Mouse (Mus musculus): ENCODE measurements around the gene Gm9964. TPM values are rescaled to one million over a fixed set of nuclear protein-coding genes. Genes with fewer than 3 reads are reported as not detected.

Gm9964 gene
- polyA plus RNA-seq, 1 experiment, result not detected

- Histone ChIP-seq H3K4me1 (ENCODE audit: control insufficient read depth, insufficient read depth, low read length) (peaks cover 13% of the 10 kb centered on the region; the same call in 1 of the 2 replicates), H3K27ac (ENCODE audit: insufficient read depth, low read depth, low read length) (peak within 1 kb of the TSS; percentile 73), H3K36me3 (ENCODE audit: control insufficient read depth, insufficient read depth, low read length) (peaks cover 7% of the 10 kb centered on the region), H3K4me3 (ENCODE audit: insufficient read depth, low read depth, low read length) (peak within 1 kb of the TSS; percentile 79), H3K27me3 (replicated peaks; ENCODE audit: control insufficient read depth, insufficient read depth, low read length) (no peaks in the 10 kb centered on the region)
- peak; percentile 97 for TF ChIP-seq POLR2A (IDR thresholded peaks at IDR 0.05; ENCODE audit: low read depth, low read length)
- TF ChIP-seq CTCF (conservative IDR thresholded peaks at IDR 0.05; ENCODE audit: insufficient read depth, insufficient read length, low read depth, low read length), result no peak
- 1% methylated on average over 50 of the region's 50 CpGs for WGBS
- DNase-seq, result peak; percentile 97
Measured at GRCm38 (mm10) chr11:79254391-79255098, 42.2 kb downstream of the Gm9964 start, which contains the start of gene Wsb1. TSS of gene Wsb1 (minus strand) at chr11:79254671.

GRCm38 (mm10) chr11:79253542-79254390 lies 42.9 kb downstream of the Gm9964 start:
- Histone ChIP-seq H3K27ac (ENCODE audit: insufficient read depth, low read depth, low read length) (peak overlapping the region; percentile 73), H3K27me3 (replicated peaks; ENCODE audit: control insufficient read depth, insufficient read depth, low read length) (no peaks in the 10 kb centered on the region), H3K4me3 (ENCODE audit: insufficient read depth, low read depth, low read length) (peak overlapping the region; percentile 79), H3K4me1 (ENCODE audit: control insufficient read depth, insufficient read depth, low read length) (peaks cover 13% of the 10 kb centered on the region; the same call in 1 of the 2 replicates), H3K36me3 (ENCODE audit: control insufficient read depth, insufficient read depth, low read length) (peaks cover 9% of the 10 kb centered on the region)
- no peak for TF ChIP-seq CTCF (conservative IDR thresholded peaks at IDR 0.05; ENCODE audit: insufficient read depth, insufficient read length, low read depth, low read length)
- peak; percentile 49 for DNase-seq
- under 1% methylated on average over 49 of the region's 49 CpGs for WGBS

GRCm38 (mm10) chr11:79252881-79253541 lies 43.7 kb downstream of the Gm9964 start:
- peaks cover 9% of the 10 kb centered on the region for H3K36me3 ChIP-seq (ENCODE audit: control insufficient read depth, insufficient read depth, low read length)
- H3K4me3 ChIP-seq (ENCODE audit: insufficient read depth, low read depth, low read length), result peak overlapping the region; percentile 79
- H3K27me3 ChIP-seq (replicated peaks; ENCODE audit: control insufficient read depth, insufficient read depth, low read length), result no peaks in the 10 kb centered on the region
- H3K27ac ChIP-seq (ENCODE audit: insufficient read depth, low read depth, low read length), result peak overlapping the region; percentile 53
- whole genome bisulfite sequencing, result 2% methylated on average over 6 of the region's 6 CpGs
- TF ChIP-seq CTCF (conservative IDR thresholded peaks at IDR 0.05; ENCODE audit: insufficient read depth, insufficient read length, low read depth, low read length) (no peak), POLR2A (IDR thresholded peaks at IDR 0.05; ENCODE audit: low read depth, low read length) (no peak)
- peak; percentile 50 for DNase-seq
- H3K4me1 ChIP-seq (ENCODE audit: control insufficient read depth, insufficient read depth, low read length), result peaks cover 13% of the 10 kb centered on the region; the same call in 1 of the 2 replicates

Other genes starting within 250 kb of the Gm9964 start
- gene Ksr1, start 150.5 kb downstream of the Gm9964 start, polyA plus RNA-seq (2012; rRNA removed), result 7.8 and 9.8 TPM in 2 replicates
- 59.3 and 72.3 TPM in 2 replicates for gene Wsb1, start 42.2 kb downstream of the Gm9964 start, polyA plus RNA-seq (2012; rRNA removed)
- gene Nf1, start 42.8 kb upstream of the Gm9964 start, polyA plus RNA-seq (2012; rRNA removed), result 10.2 TPM in 2 replicates
- gene Omg, start 207.2 kb upstream of the Gm9964 start, polyA plus RNA-seq (2012; rRNA removed), result 0.04 and 0.16 TPM in 2 replicates
- 2.5 and 5.6 TPM in 2 replicates for gene Evi2b, start 226.9 kb upstream of the Gm9964 start, polyA plus RNA-seq (2012; rRNA removed)
- gene Evi2, start 233.7 kb upstream of the Gm9964 start, polyA plus RNA-seq (2012; rRNA removed), result 0.16 and 0.30 TPM in 2 replicates
- 3.1 and 5.3 TPM in 2 replicates for gene Evi2a, start 233.7 kb upstream of the Gm9964 start, polyA plus RNA-seq (2012; rRNA removed)